Mouse (Mus musculus) neural tube, embryonic 12.5 days (tissue): Measurements from ENCODE around the gene Tgfbr1. TPM values are rescaled to one million over a fixed set of nuclear protein-coding genes. Genes with fewer than 3 reads are reported as not detected.

Experiments
- polyA plus RNA-seq: library from polyadenylated mRNA; unstranded; fragments of >200 nt; fragmentation: Nextera tagmentation; extraction: Ambion mirVana; gene quantifications from 2 replicates; pipeline ENCODE4 v1.2.1, GENCODE M21; 2016

Gene Tgfbr1
- polyA plus RNA-seq, 1 experiment from 2014 or later: 85.4 TPM

Other genes starting within 250 kb of the Tgfbr1 start
- gene Col15a1, start 145.1 kb upstream of the Tgfbr1 start, polyA plus RNA-seq: 4.9 and 5.6 TPM in 2 replicates
- gene Alg2, start 121.1 kb downstream of the Tgfbr1 start, polyA plus RNA-seq: 194 and 198 TPM in 2 replicates
- 313 and 318 TPM in 2 replicates for gene Sec61b, start 121.4 kb downstream of the Tgfbr1 start, polyA plus RNA-seq